25 mouse cellular contexts compared by ENCODE assay signal in the genomic region with DNA sequence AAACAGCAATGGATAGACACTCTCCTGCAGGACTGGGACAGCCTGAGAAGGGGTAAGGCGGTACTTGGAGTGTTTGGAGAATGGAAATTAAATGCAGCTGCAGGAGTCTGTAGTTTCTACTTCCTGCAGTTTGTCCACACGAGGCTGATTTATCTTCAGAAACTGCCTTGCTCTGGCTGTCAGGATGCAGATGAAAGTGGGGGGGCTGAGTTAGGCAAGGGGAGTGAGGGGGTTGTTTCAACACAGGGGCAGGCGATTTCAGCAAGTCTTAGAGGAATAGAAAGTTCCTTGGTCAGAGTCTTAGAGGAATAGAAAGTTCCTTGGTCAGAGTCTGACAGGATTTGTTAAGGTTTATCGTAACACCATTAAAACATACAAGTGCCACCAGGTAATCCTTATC. TPM values are rescaled to one million over a fixed set of nuclear protein-coding genes. Genes with fewer than 3 reads are reported as not detected.
A peak's percentile ranks its signal among the peaks of the same experiment; 100 is the strongest.
DNase-seq lines count a peak whose midpoint lies in the region; ATAC-seq and TF ChIP-seq lines count a peak whose summit lies in the region.
"Had no signal": no experiment of that assay in that cellular context is flagged by ENCODE, and none has a peak within 500 bp of the region (broad histone marks: within the 10 kb centered on the region; RNA-seq: fewer than 3 reads in every experiment).

No protein-coding gene starts in this region.

- no peak overlapping the region for H3K9ac ChIP-seq in lung, postnatal 0 days (replicated peaks; ENCODE audit: low read depth)
- no peak overlapping the region for H3K9ac ChIP-seq in limb, embryonic 11.5 days (ENCODE audit: low read length)
- H3K9ac ChIP-seq: forebrain, postnatal 0 days; neural tube, embryonic 12.5 days had no signal

- H3K4me1 ChIP-seq in lung, postnatal 0 days (ENCODE audit: insufficient read depth, low read depth, low read length): no peaks in the 10 kb centered on the region
- no peaks in the 10 kb centered on the region for H3K4me1 ChIP-seq in limb, embryonic 11.5 days (ENCODE audit: control insufficient read depth, insufficient read depth, low read length)
- peaks cover 8% of the 10 kb centered on the region; the same call in 1 of the 2 replicates for H3K4me1 ChIP-seq in small intestine, adult 2 months (ENCODE audit: control insufficient read depth, insufficient read depth, insufficient read length, low read length)
- H3K4me1 ChIP-seq: forebrain, embryonic 10.5 days; midbrain, embryonic 10.5 days; neural tube, embryonic 12.5 days had no signal

- H3K27me3 ChIP-seq in lung, postnatal 0 days (replicated peaks; ENCODE audit: insufficient read depth, low read length): no peaks in the 10 kb centered on the region
- H3K27me3 ChIP-seq in limb, embryonic 11.5 days (ENCODE audit: control insufficient read depth, insufficient read depth, low read length): no peaks in the 10 kb centered on the region
- no peaks in the 10 kb centered on the region for H3K27me3 ChIP-seq in small intestine, adult 2 months (ENCODE audit: control insufficient read depth, insufficient read depth, low read length)
- H3K27me3 ChIP-seq: neural tube, embryonic 12.5 days had no signal

- no peaks in the 10 kb centered on the region for H3K9me3 ChIP-seq in lung, postnatal 0 days (ENCODE audit: low read length)
- no peaks in the 10 kb centered on the region for H3K9me3 ChIP-seq in limb, embryonic 11.5 days (ENCODE audit: control insufficient read depth, low read length)
- H3K9me3 ChIP-seq: forebrain, embryonic 10.5 days; G1E; midbrain, embryonic 10.5 days; neural tube, embryonic 12.5 days had no signal

- TF ChIP-seq EP300 in lung, postnatal 0 days (IDR thresholded peaks at IDR 0.05): no peak

- intact Hi-C loops in left cerebral cortex, postnatal 14 days (cut with DNase I): no loop called here

- H3K27ac ChIP-seq in lung, postnatal 0 days (ENCODE audit: low read length): no peak overlapping the region
- no peak overlapping the region for H3K27ac ChIP-seq in limb, embryonic 11.5 days (replicated peaks; ENCODE audit: low read depth, low read length)
- peak overlapping the region; percentile 60 for H3K27ac ChIP-seq in small intestine, adult 2 months (ENCODE audit: insufficient read depth, low read depth, low read length)
- H3K27ac ChIP-seq: forebrain, embryonic 10.5 days; gastrocnemius, adult 2 months; hindbrain, postnatal 0 days; midbrain, embryonic 10.5 days; neural tube, embryonic 12.5 days had no signal

- no peak for TF ChIP-seq CTCF in lung, postnatal 0 days (IDR thresholded peaks at IDR 0.05)
- no peak for TF ChIP-seq CTCF in small intestine, adult 2 months (IDR thresholded peaks at IDR 0.05; ENCODE audit: extremely low read depth, insufficient read length, insufficient replicate concordance, low read depth, low read length)

- DNase-seq in adrenal gland, postnatal 14 days: peak; percentile 14
- no peak for DNase-seq in adrenal gland, postnatal 36 days
- DNase-seq in lung, postnatal 0 days (ENCODE audit: low spot score): peak; percentile 6
- no peak for DNase-seq in lung, adult 18-20 months
- peak; percentile 20 for DNase-seq in limb, embryonic 11.5 days (ENCODE audit: low spot score)
- DNase-seq in left cerebral cortex, postnatal 14 days (ENCODE audit: low spot score in 2 of 2): no peak
- DNase-seq in urinary bladder, adult 18-20 months (ENCODE audit: low spot score in 2 of 2): no peak
- DNase-seq: adrenal gland, postnatal 25 days; cerebellum, adult 18-20 months; cerebellum, postnatal 25 days; forebrain, postnatal 0 days; gastrocnemius, adult 2 months; heart, postnatal 4 days; kidney, adult 2 months; kidney, postnatal 25 days; liver; lung, postnatal 36 days; right cerebral cortex, adult 18-20 months; thymus, postnatal 14 days had no signal

- no peak for TF ChIP-seq POLR2A in small intestine, adult 2 months (IDR thresholded peaks at IDR 0.05; ENCODE audit: low read depth, low read length)

- H3K4me3 ChIP-seq in lung, postnatal 0 days (ENCODE audit: low read depth, low read length): no peak overlapping the region
- no peak overlapping the region for H3K4me3 ChIP-seq in limb, embryonic 11.5 days (ENCODE audit: low read depth, low read length)
- no peak overlapping the region for H3K4me3 ChIP-seq in small intestine, adult 2 months (ENCODE audit: low read depth, low read length)
- H3K4me3 ChIP-seq: forebrain, embryonic 10.5 days; gastrocnemius, adult 2 months; midbrain, embryonic 10.5 days; neural tube, embryonic 12.5 days had no signal

- no peaks in the 10 kb centered on the region for H3K36me3 ChIP-seq in lung, postnatal 0 days (ENCODE audit: insufficient read depth, low read length)
- no peaks in the 10 kb centered on the region for H3K36me3 ChIP-seq in limb, embryonic 11.5 days (ENCODE audit: control insufficient read depth, insufficient read depth, low read length)
- no peaks in the 10 kb centered on the region for H3K36me3 ChIP-seq in small intestine, adult 2 months (ENCODE audit: control insufficient read depth, insufficient read depth, low read length)
- H3K36me3 ChIP-seq: forebrain, embryonic 10.5 days; G1E; midbrain, embryonic 10.5 days; neural tube, embryonic 12.5 days had no signal

- 49% methylated on average over 4 of the region's 4 CpGs for WGBS in lung, postnatal 0 days
- 32% methylated on average over 4 of the region's 4 CpGs for WGBS in limb, embryonic 11.5 days
- 30% methylated on average over 4 of the region's 4 CpGs for WGBS in small intestine, adult 2 months

- no peak for ATAC-seq in lung, postnatal 0 days
- ATAC-seq in limb, embryonic 11.5 days (ENCODE audit: insufficient number of reproducible peaks, low FRiP score, low TSS enrichment, low read depth): no peak
- ATAC-seq: forebrain, postnatal 0 days; hindbrain, postnatal 0 days had no signal

- no peak overlapping the region for H3K4me2 ChIP-seq in lung, postnatal 0 days (replicated peaks; ENCODE audit: low read depth, low read length)
- H3K4me2 ChIP-seq in limb, embryonic 11.5 days (ENCODE audit: low read depth, severe bottlenecking): no peak overlapping the region
- H3K4me2 ChIP-seq: neural tube, embryonic 12.5 days had no signal

RNA-seq across cellular contexts. Expression of a gene that starts 7.3 kb away (rescaled TPM):
- total RNA-seq in adrenal gland, postnatal 14 days (2021): 19.5 and 20.4 TPM in 2 replicates
- 10 to 100 TPM; 27.8 to 28.3 TPM for total RNA-seq in adrenal gland, postnatal 36 days (2021)
- polyA plus RNA-seq in lung, postnatal 0 days (2015; fragmentation: Nextera tagmentation; extraction: Ambion mirVana): 59.0 and 70.6 TPM in 2 replicates
- 18.3 and 19.1 TPM in 2 replicates for polyA plus RNA-seq in limb, embryonic 11.5 days (2014; fragmentation: Nextera tagmentation; extraction: Ambion mirVana)
- 2.3 and 3.2 TPM in 2 replicates for polyA plus RNA-seq in small intestine, adult 2 months (2012; rRNA removed)
- total RNA-seq in left cerebral cortex, postnatal 14 days (2021): 10 to 100 TPM; 20.6 to 20.7 TPM

RNA-seq across cellular contexts. Expression of a gene that starts 41.8 kb away (rescaled TPM):
- total RNA-seq in adrenal gland, postnatal 14 days (2021): 82.5 and 93.2 TPM in 2 replicates
- 10 to 100 TPM; 68.7 to 68.9 TPM for total RNA-seq in adrenal gland, postnatal 36 days (2021)
- 80.1 and 81.4 TPM in 2 replicates for polyA plus RNA-seq in lung, postnatal 0 days (2015; fragmentation: Nextera tagmentation; extraction: Ambion mirVana)
- 71.2 and 83.2 TPM in 2 replicates for polyA plus RNA-seq in limb, embryonic 11.5 days (2014; fragmentation: Nextera tagmentation; extraction: Ambion mirVana)
- polyA plus RNA-seq in small intestine, adult 2 months (2012; rRNA removed): 1.1 and 2.0 TPM in 2 replicates
- total RNA-seq in left cerebral cortex, postnatal 14 days (2021): 10 to 100 TPM; 76.0 to 76.2 TPM

Comparison
In these comparisons a context has a peak if more than half of its experiments do, and no peak if none do; other contexts are left out.
1. DNase-seq: peak in adrenal gland, postnatal 14 days (single experiment), lung, postnatal 0 days (single experiment) and limb, embryonic 11.5 days (single experiment); none in adrenal gland, postnatal 36 days (0 of 2), lung, adult 18-20 months (0 of 2), left cerebral cortex, postnatal 14 days (0 of 2) and urinary bladder, adult 18-20 months (0 of 2).